Mouse (Mus musculus) spleen, postnatal 4 days (tissue): ENCODE measurements around the gene Bicra.

ENCODE experiments used
- DNase-seq, 2 experiments: peaks; one replicate each; pipeline ENCODE4 v3.0.0; 2022; ENCODE audit warnings: low spot score in 2 of 2

The Bicra gene

DNA sequence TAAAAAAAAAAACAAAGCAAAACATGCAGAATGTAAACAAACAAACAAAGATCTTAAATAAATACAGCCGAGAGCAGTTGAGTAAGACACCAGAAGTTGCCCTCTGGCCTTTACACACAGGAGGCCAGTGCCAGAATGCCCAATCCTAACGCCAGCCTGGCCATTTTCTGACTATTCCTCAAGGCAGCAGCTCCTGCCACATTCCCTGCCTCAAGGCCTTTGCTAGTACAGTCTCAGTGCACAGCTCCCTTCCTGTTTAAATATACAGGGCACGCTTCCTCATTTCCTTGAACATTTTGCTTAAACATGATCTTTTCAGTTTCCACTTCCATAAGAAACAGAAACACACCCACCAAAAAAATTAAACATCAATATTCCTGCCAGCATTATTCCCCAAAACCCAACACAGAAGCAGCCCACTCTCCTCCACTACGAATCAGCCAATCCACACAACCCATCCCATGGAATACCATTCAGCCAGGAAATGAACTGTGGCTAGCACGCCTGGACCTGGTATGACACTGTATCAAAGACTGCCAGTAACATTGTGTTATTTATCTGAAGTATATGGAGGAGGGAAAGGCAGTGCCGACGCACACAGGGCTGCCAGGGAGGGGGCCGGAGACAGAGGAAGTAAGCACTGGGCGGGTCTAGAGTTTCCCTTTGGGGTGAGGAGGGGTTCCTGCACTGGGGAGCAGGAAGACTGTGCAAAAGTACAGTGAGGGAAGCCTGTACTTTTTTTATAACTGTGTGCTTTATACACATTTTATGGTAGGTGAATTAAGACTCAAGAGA is 29.5 kb downstream of the Bicra start:
- peak; percentile 51 to 72 for DNase-seq

GRCm38 (mm10) chr7:16015384-16015783 is 32.3 kb downstream of the Bicra start:
- DNase-seq, result no peak

- no peak for DNase-seq
Measured at GRCm38 (mm10) chr7:16014521-16015175, 33.1 kb downstream of the Bicra start.

GRCm38 (mm10) chr7:16013722-16014275 is 33.9 kb downstream of the Bicra start:
- no peak for DNase-seq

DNA sequence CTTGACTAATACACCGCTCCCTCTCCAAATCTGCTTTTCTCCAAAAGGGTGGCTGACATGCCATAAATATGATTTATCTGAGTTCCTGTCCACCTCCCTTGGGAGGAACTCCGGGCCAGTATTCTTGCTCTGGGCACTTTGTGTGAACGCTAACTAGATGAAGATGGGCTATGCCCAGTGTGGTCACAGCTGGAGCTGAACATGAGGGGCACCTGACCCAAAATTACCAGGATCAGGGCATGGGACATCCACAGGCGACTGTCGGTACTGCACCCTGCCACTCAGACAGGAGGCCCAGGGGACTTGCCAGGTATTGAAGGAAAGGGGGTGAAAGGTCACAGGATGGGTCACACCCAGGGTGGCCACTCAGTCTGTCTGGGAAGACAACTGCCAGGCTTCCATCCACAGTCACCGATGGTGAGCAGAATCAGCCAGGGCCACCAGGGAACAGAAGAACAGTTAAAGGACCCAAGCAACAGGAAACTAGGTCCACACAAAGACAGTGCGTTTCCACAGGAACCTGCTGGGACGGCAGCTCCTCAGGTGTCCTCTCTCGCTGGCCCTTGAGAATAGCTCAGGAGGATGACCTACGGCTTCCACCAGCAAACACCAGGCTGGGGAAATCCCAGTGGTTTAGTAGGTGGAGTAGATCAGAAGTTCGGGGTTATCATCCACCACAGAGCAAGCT is 35.0 kb downstream of the Bicra start:
- DNase-seq, result peak; percentile 43 to 78

GRCm38 (mm10) chr7:16011418-16012085 is 36.2 kb downstream of the Bicra start:
- DNase-seq, result no peak

DNA sequence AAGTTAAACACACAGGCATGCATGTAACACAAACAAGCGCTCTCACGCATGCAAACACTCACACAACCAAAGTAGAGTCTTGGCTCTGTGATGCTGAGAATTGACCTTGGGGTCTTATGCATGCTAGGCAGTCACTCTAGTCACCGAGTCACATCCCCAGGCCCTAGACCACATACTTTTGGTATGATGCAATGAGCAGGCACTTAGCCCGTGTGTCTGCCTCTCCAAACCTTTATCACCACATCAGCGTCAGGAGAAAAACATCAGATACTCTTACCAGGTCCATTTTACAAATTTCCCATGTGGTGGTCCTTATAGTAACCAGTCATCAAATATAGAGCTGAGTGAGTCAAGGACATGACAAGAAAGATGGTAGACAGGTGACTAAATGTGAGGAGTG is 37.1 kb downstream of the Bicra start:
- no peak for DNase-seq

GRCm38 (mm10) chr7:16009636-16010035 is 38.1 kb downstream of the Bicra start:
- DNase-seq, result no peak

GRCm38 (mm10) chr7:16005020-16005419 is 42.7 kb downstream of the Bicra start:
- no peak for DNase-seq

- no peak for DNase-seq
Measured at GRCm38 (mm10) chr7:16004177-16004856, 43.4 kb downstream of the Bicra start.

DNA sequence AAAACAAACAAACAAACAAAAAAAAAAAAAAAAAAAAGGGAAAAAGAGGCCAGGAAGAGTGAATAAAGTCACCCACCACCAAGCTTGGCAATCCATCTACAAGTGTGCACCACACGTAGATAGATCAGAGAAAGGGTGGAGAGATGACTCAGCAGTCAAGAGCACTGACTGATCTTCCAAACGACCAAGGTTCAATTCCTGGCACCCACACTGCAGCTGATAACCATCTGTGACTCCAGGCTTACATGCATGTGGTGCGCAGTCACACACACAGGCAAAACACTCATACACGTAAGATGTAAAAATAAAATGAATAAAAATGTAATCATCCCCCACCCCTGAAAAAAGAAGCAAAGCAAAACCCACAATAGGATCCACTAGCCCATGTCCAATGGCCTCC is 44.7 kb downstream of the Bicra start:
- no peak for DNase-seq

DNA sequence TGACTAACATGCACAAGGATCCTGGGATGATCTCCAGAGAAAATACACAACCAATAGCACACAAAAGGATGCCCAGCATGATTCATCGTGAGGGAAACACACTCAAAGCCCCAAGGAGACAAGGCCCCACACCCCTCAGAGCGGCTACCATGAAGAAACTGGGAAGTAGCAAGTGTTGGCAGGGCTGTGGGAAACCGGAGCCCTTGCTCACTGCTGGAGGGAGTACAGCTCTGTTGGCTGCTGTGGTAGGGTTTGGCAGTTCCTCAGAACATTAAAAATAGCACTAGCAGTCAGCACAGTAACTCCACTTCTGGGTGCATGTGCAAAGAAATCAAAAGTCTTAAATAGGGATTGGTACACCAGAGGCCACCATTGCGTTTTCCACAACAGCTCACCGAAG is 45.5 kb downstream of the Bicra start:
- DNase-seq, result no peak

GRCm38 (mm10) chr7:16001691-16002090 is 46.0 kb downstream of the Bicra start:
- DNase-seq, result no peak

DNA sequence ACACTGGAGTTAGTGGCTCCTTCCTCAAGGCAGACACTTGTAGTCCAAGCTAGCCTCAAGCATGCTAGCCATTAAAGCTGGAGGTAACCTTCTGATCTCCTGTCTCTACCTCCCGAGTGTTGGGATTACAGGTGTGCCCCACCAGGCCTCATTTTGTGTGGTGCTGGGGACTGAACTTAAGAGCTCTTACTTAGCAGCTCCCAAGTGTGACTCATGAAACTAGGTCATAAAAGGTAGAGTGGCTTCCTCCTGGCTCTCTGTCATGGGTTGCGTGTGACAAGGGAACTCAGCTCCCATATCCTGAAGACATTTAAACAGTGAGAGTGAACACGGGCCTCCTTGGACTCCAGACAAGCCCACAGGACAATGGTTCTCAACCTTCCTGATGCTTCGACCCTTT is 53.9 kb downstream of the Bicra start:
- no peak for DNase-seq

DNA sequence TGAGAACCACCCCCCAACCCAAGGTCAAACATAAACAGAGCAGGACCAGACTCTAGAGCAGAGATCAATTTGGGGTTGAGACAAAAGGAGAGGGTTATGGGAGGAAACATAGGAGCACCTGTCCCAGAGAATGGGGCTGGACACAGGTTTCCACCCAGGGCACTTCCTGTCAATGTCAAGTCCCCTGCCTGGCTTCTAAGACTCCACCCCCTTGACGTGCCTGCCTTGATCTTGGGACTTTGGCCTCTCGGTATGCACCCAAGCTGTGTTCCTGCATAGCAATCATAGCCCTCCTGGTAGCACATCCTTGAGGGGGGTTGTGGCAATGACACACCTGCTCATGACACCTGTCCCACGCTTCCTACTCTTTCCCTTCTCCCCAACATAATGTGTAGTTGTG is 54.6 kb downstream of the Bicra start:
- no peak for DNase-seq

DNA sequence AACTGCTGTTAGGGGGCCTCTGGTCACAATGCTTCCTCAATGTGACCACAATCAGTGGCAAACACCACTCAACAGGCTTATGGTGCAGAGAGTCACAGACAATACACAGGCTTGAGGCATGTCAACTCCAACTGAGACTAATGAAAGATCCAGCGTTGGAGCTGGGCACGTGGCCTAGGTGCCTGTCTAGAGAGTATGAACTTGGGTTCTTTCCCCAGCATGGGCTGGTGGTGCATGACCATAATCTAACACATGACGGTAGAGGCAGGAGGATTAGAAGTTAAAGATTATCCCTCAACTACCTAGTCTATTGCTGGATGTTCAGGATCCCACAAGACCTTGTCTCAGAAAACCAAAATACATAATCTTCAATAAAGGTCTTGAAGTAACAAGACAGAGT is 56.0 kb downstream of the Bicra start:
- DNase-seq, result no peak

DNA sequence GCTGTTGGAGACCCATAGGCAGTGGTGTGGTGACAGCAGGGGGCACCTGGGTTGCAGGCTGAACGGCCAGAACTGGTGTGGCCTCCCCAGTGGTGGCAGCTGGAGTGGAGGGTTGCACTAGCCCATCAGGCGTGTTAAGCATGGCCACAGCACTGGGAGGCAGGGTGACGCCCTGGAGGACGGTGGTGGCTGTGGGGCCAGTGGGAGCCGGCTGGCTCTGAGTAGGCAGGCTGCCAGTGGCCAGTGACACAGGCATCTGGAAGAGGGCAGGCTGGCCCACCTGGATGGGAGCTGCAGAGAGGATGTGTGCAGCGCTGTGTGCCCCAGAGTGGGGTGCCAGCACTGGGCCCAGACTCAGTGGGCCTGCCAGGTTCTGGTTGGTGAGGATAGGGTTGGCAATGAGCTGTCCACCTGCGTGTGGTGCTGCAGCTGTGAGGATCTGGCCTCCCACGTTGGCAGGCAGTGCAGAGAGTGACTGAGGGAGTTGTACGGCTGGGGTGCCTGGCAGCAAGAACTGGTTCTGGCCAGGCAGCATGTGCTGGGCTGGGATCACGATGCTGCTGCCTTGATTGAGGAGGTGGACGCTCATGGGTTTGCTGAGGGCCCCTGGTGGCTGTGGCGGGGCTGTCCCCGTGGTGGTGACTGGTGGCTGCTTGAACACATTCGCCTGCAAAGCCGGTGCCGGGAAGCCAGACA is 59.9 kb downstream of the Bicra start:
- no peak for DNase-seq

GRCm38 (mm10) chr7:15982729-15983407 is 64.9 kb downstream of the Bicra start:
- no peak for DNase-seq

GRCm38 (mm10) chr7:15981538-15981937 is 66.2 kb downstream of the Bicra start:
- no peak for DNase-seq

GRCm38 (mm10) chr7:15980246-15980645 is 67.5 kb downstream of the Bicra start:
- DNase-seq, result no peak
